Mouse (Mus musculus) heart, adult 2 months (tissue): Measurements from ENCODE around the gene Cygb. TPM values are rescaled to one million over a fixed set of nuclear protein-coding genes. Genes with fewer than 3 reads are reported as not detected.

Source experiments
- DNase-seq, 2 experiments: peaks; one replicate each; pipeline ENCODE4 v3.0.0; 2021
- H3K27ac ChIP-seq: fragments of 200-600 bp; 2 replicates; pipeline ENCODE4 v1.8.1; 2022
- H3K27me3 ChIP-seq: fragments of 200-500 bp; 2 replicates; pipeline ENCODE4 v1.6.1; 2012; ENCODE audit warnings: mild to moderate bottlenecking, low read length, inconsistent platforms, mixed read lengths; ENCODE audit not compliant: control insufficient read depth, insufficient read depth
- H3K36me3 ChIP-seq: fragments of 200-500 bp; 2 replicates; pipeline ENCODE4 v1.6.1; 2012; ENCODE audit warnings: low read length, inconsistent platforms; ENCODE audit not compliant: control insufficient read depth, insufficient read depth
- H3K4me1 ChIP-seq: fragments of 200-500 bp; 2 replicates; pipeline ENCODE4 v1.6.1; 2011; ENCODE audit warnings: low read length; ENCODE audit not compliant: control insufficient read depth, insufficient read depth
- H3K4me3 ChIP-seq: fragments of 200-600 bp; 2 replicates; pipeline ENCODE4 v1.8.1; 2022
- H3K79me2 ChIP-seq: fragments of 200-500 bp; replicated peaks from 2 replicates; pipeline ENCODE4 v1.6.1; 2012; ENCODE audit warnings: mild to moderate bottlenecking, inconsistent platforms, low read length, moderate library complexity, mixed read lengths; ENCODE audit not compliant: control insufficient read depth, insufficient read depth
- H3K9ac ChIP-seq: fragments of 200-500 bp; 2 replicates; pipeline ENCODE4 v1.6.1; 2012; ENCODE audit warnings: low read depth, mild to moderate bottlenecking, control low read depth, inconsistent platforms, low read length, mixed read lengths
- CTCF ChIP-seq: fragments of 200-600 bp; IDR thresholded peaks from 2 replicates; pipeline ENCODE4 v1.8.1; 2022; ENCODE audit warnings: antibody characterized with exemption, mild to moderate bottlenecking, moderate library complexity
- EP300 ChIP-seq: fragments of 200-500 bp; IDR thresholded peaks from 2 replicates; pipeline ENCODE4 v1.6.1; 2011; ENCODE audit warnings: low read depth, low read length, control low read depth; ENCODE audit not compliant: insufficient read depth
- POLR2A ChIP-seq: fragments of 200-500 bp; IDR thresholded peaks from 2 replicates; pipeline ENCODE4 v1.6.1; 2011; ENCODE audit warnings: mild to moderate bottlenecking, low read depth, low read length, control low read depth; ENCODE audit not compliant: insufficient read depth
- WGBS: fragments of 180-500 bp; shearing (Covaris S2); methylation state at CpG from one replicate; pipeline ENCODE4 v1.1.7; 2018; 5-methylcytosine and 5-hydroxymethylcytosine counted together
- intact Hi-C: fragments of 180-260 bp; cut with DNase I; formaldehyde crosslinking; loops from one replicate; pipeline ENCODE4 v1.15.1; 2025
- polyA plus RNA-seq: library from polyadenylated mRNA; depleted of rRNA; stranded (reverse); fragments of >200 nt; gene quantifications from 2 replicates; pipeline ENCODE4 v1.2.3, GENCODE M21; 2012; rRNA removed
- total RNA-seq, 2 experiments: library from RNA; stranded (reverse); gene quantifications; 2 replicates each; pipeline ENCODE4 v1.2.3; 2021

Cygb gene
- total and polyA plus RNA-seq, 3 experiments: 42.5 to 55.0 (median 50.3) TPM

GRCm38 (mm10) chr11:116598193-116598592, 55.9 kb downstream of the Cygb start:
- H3K4me3 ChIP-seq: no peak overlapping the region
- intact Hi-C loops: no loop called here
- H3K9ac ChIP-seq: no peak overlapping the region
- H3K27me3 ChIP-seq: no peaks in the 10 kb centered on the region
- no peak for DNase-seq
- no peaks in the 10 kb centered on the region for H3K4me1 ChIP-seq
- 80% methylated on average over 8 of the region's 8 CpGs for WGBS
- no peak overlapping the region for H3K27ac ChIP-seq
- H3K79me2 ChIP-seq: no peaks in the 10 kb centered on the region
- no peak for TF ChIP-seq POLR2A
- no peaks in the 10 kb centered on the region for H3K36me3 ChIP-seq

GRCm38 (mm10) chr11:116596766-116597165, 57.3 kb downstream of the Cygb start:
- TF ChIP-seq POLR2A (no peak), EP300 (no peak), CTCF (no peak)
- no peak overlapping the region for H3K27ac ChIP-seq
- H3K27me3 ChIP-seq: no peaks in the 10 kb centered on the region
- H3K9ac ChIP-seq: no peak overlapping the region
- no peaks in the 10 kb centered on the region for H3K36me3 ChIP-seq
- no peaks in the 10 kb centered on the region for H3K79me2 ChIP-seq
- H3K4me1 ChIP-seq: no peaks in the 10 kb centered on the region; the same call in 1 of the 2 replicates
- H3K4me3 ChIP-seq: no peak overlapping the region
- intact Hi-C loops: no loop called here
- no peak for DNase-seq
- WGBS: 89% methylated on average over 19 of the region's 19 CpGs

Other genes with a start within 250 kb of the Cygb start
- 1 to 10 TPM; 6.0 to 7.2 TPM for gene Rnf157, start 241.3 kb downstream of the Cygb start, total RNA-seq
- gene Rnf157, start 241.3 kb downstream of the Cygb start, polyA plus RNA-seq: 3.0 and 5.7 TPM in 2 replicates
- 10 to 100 TPM; 29.2 to 34.1 TPM for gene Ubald2, start 220.2 kb downstream of the Cygb start, total RNA-seq
- gene Ubald2, start 220.2 kb downstream of the Cygb start, polyA plus RNA-seq: 45.5 and 80.1 TPM in 2 replicates
- gene Qrich2, start 188.1 kb downstream of the Cygb start, total RNA-seq: not detected
- 0.18 and 0.23 TPM in 2 replicates for gene Qrich2, start 188.1 kb downstream of the Cygb start, polyA plus RNA-seq
- 10 to 100 TPM; 28.9 to 30.0 TPM for gene Prpsap1, start 160.1 kb downstream of the Cygb start, total RNA-seq
- 37.3 and 39.1 TPM in 2 replicates for gene Prpsap1, start 160.1 kb downstream of the Cygb start, polyA plus RNA-seq
- gene Sphk1, start 123.4 kb downstream of the Cygb start, total RNA-seq: 1 to 10 TPM in 1 of 2 experiments, under 1 TPM in 1; 0.98 to 1.1 TPM
- 3.2 and 3.3 TPM in 2 replicates for gene Sphk1, start 123.4 kb downstream of the Cygb start, polyA plus RNA-seq
- gene Ube2o, start 72.9 kb downstream of the Cygb start, total RNA-seq: 10 to 100 TPM; 24.8 to 36.3 TPM
- gene Ube2o, start 72.9 kb downstream of the Cygb start, polyA plus RNA-seq: 22.6 and 26.4 TPM in 2 replicates
- not detected for gene Aanat, start 67.9 kb downstream of the Cygb start, total RNA-seq
- gene Aanat, start 67.9 kb downstream of the Cygb start, polyA plus RNA-seq: not detected in 2 replicates
- gene Rhbdf2, start 27.3 kb downstream of the Cygb start, total RNA-seq: 10 to 100 TPM; 10.8 to 11.2 TPM
- gene Rhbdf2, start 27.3 kb downstream of the Cygb start, polyA plus RNA-seq: 19.2 and 22.3 TPM in 2 replicates
- 1 to 10 TPM; 1.1 to 1.3 TPM for gene Prcd, start 779 bp downstream of the Cygb start, total RNA-seq
- 0.76 and 1.1 TPM in 2 replicates for gene Prcd, start 779 bp downstream of the Cygb start, polyA plus RNA-seq
- gene St6galnac1, start 121.2 kb upstream of the Cygb start, total RNA-seq: not detected
- gene St6galnac1, start 121.2 kb upstream of the Cygb start, polyA plus RNA-seq: not detected in 2 replicates
- gene Mxra7, start 173.7 kb upstream of the Cygb start, total RNA-seq: 10 to 100 TPM; 15.1 to 19.4 TPM
- 10.4 and 15.6 TPM in 2 replicates for gene Mxra7, start 173.7 kb upstream of the Cygb start, polyA plus RNA-seq
- 10 to 100 TPM; 38.3 to 40.5 TPM for gene Mettl23, start 189.0 kb upstream of the Cygb start, total RNA-seq
- 34.3 and 59.4 TPM in 2 replicates for gene Mettl23, start 189.0 kb upstream of the Cygb start, polyA plus RNA-seq
- gene Jmjd6, start 189.1 kb upstream of the Cygb start, total RNA-seq: 10 to 100 TPM; 34.1 to 37.4 TPM
- gene Jmjd6, start 189.1 kb upstream of the Cygb start, polyA plus RNA-seq: 14.6 and 20.9 TPM in 2 replicates
- gene Mfsd11, start 198.1 kb upstream of the Cygb start, total RNA-seq: 10 to 100 TPM; 29.9 to 33.5 TPM
- 23.8 and 27.9 TPM in 2 replicates for gene Mfsd11, start 198.1 kb upstream of the Cygb start, polyA plus RNA-seq
- 100 to 1,000 TPM in 1 of 2 experiments, 10 to 100 TPM in 1; 91.4 to 104 TPM for gene Srsf2, start 198.8 kb upstream of the Cygb start, total RNA-seq
- gene Srsf2, start 198.8 kb upstream of the Cygb start, polyA plus RNA-seq: 158 and 165 TPM in 2 replicates